Mouse (Mus musculus): ENCODE measurements around the gene Fmn2. TPM values are rescaled to one million over a fixed set of nuclear protein-coding genes. Genes with fewer than 3 reads are reported as not detected.

Fmn2 gene
- polyA plus RNA-seq, 1 experiment from 2014 or later = 8.3 TPM

DNA sequence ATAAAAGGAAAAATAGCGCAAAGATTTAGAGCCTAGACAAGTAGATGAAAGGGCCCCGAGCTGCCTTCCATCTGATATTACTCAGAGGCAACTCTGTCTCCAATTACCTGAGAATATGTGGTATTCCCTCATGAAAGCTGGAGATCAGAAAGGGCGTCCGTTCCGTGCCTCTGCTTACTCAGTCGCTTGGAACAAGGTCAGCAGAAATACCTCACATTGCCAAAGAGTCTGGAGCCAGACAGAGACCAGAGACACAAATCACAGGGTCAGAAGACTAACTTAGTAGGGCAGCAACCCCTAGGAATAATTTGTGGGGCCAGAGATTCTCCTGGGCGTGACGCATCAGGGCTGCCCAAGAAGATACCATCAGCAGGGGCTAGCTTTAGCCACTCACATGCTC is 237.3 kb downstream of the Fmn2 start:
- no peaks in the 10 kb centered on the region for H3K27me3 ChIP-seq (replicated peaks)
- H3K9ac ChIP-seq (replicated peaks) = no peak overlapping the region
- no peak for ATAC-seq (ENCODE audit: low FRiP score)
- no peak overlapping the region for H3K27ac ChIP-seq (replicated peaks)
- no peaks in the 10 kb centered on the region for H3K36me3 ChIP-seq
- WGBS = 92% methylated on average over 8 of the region's 8 CpGs
- no peak overlapping the region for H3K4me2 ChIP-seq
- no peak overlapping the region for H3K4me3 ChIP-seq (replicated peaks)
- H3K4me1 ChIP-seq = 0 out of 2 replicates have a peak, but pooled peaks cover 5% of the 10 kb centered on the region
- no peaks in the 10 kb centered on the region for H3K9me3 ChIP-seq (replicated peaks)

DNA sequence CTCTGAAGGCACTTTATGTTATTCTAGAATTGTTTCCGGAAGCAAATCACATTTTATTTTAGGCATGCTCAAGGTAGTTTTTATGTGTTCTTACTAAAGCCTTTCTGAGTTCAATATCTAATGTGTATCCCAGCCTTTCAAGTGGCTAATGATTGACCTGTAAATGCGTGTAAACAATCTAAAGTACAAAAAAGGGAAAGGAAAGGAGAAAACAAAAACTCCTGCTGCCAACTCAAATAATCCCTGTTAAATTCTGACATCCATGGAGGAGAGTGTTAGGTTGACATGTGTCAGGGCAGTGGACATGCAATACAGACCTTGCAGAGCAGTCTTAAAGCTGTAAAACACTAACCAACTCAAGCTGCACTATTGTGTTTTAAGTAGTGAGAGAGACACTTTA is 241.0 kb downstream of the Fmn2 start:
- H3K4me1 ChIP-seq = no peaks in the 10 kb centered on the region
- 82% methylated on average over 2 of the region's 2 CpGs for WGBS
- no peaks in the 10 kb centered on the region for H3K27me3 ChIP-seq (replicated peaks)
- H3K27ac ChIP-seq (replicated peaks) = no peak overlapping the region
- no peaks in the 10 kb centered on the region for H3K9me3 ChIP-seq (replicated peaks)
- ATAC-seq (ENCODE audit: low FRiP score) = no peak
- no peak overlapping the region for H3K9ac ChIP-seq (replicated peaks)
- no peak overlapping the region for H3K4me3 ChIP-seq (replicated peaks)
- H3K36me3 ChIP-seq = 0 out of 2 replicates have a peak, but pooled peaks cover 4% of the 10 kb centered on the region
- no peak overlapping the region for H3K4me2 ChIP-seq

DNA sequence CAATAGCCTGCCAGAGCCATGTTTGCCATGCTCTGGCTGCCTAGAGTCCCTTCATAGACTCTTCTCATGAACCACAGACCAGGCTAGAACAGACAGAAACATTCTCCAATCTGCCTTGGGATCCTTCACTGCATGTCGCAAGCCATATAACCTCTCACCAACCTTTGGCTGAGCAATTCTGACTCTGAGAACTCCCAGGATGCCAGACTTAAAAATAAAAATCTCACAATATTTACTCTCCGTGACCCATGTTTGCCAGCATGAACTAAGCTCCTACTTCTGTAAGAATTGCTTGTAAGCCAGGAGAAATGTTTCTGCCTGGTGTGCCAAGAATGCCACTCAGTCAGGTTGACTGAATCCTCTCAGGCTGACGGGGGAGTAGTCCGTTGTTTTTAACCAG is 246.9 kb downstream of the Fmn2 start:
- WGBS = 84% methylated on average over 4 of the region's 4 CpGs
- no peaks in the 10 kb centered on the region for H3K4me1 ChIP-seq
- H3K4me2 ChIP-seq = no peak overlapping the region
- 0 out of 2 replicates have a peak, but pooled peaks cover 4% of the 10 kb centered on the region for H3K36me3 ChIP-seq
- no peak for ATAC-seq (ENCODE audit: low FRiP score)
- no peaks in the 10 kb centered on the region for H3K27me3 ChIP-seq (replicated peaks)
- H3K9ac ChIP-seq (replicated peaks) = no peak overlapping the region
- H3K4me3 ChIP-seq (replicated peaks) = no peak overlapping the region
- H3K9me3 ChIP-seq (replicated peaks) = no peaks in the 10 kb centered on the region
- no peak overlapping the region for H3K27ac ChIP-seq (replicated peaks)

DNA sequence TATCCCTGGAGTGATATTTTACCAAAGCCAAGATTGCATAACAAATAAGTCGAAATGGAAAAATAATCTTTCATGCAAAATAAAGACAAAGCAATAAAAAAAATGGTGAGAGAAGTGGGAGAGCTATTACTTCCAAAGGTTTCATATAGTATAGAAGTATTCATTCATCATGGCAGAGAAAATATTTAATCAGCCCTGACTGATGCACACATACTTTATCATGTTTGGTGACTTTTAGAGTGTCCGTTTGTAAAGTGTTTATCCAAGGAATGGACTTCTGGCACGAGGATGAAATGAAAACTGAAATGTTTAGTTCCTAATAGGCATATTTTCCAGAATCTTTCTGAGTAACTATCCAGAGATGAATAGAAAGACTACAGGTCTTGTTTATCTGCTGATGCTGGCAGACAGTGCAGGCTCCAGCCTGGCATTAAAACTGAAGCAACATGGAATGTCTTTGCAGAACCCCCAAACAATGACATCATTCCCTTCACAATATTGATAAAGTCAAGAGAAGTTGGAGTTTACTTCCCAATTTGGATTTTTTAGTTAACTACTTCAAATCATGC is 249.4 kb downstream of the Fmn2 start:
- no peak overlapping the region for H3K27ac ChIP-seq (replicated peaks)
- H3K27me3 ChIP-seq (replicated peaks) = no peaks in the 10 kb centered on the region
- H3K9ac ChIP-seq (replicated peaks) = no peak overlapping the region
- H3K4me2 ChIP-seq = no peak overlapping the region
- ATAC-seq (ENCODE audit: low FRiP score) = no peak
- H3K9me3 ChIP-seq (replicated peaks) = no peaks in the 10 kb centered on the region
- H3K36me3 ChIP-seq = 0 out of 2 replicates have a peak, but pooled peaks cover 4% of the 10 kb centered on the region
- H3K4me3 ChIP-seq (replicated peaks) = no peak overlapping the region
- 84% methylated on average over 3 of the region's 3 CpGs for WGBS
- H3K4me1 ChIP-seq = no peaks in the 10 kb centered on the region

DNA sequence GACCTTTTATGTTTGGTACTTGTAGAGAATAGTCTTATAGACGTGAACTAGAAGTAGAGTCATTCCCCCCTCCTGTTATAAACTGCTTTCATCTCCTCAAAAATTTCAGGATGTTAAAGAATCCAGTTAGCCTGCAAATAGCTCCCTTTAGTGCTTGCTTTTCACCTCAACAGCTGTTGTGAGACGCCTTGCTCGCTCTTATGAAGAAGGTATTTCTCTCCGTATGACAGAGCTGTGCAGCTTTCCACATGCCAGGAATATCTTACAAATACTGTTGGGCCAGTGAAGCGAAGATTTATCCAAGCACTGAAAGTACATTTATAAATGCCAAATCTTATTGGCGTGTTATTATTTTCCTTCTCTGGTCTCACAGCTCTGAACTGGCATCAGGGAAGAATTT is 257.7 kb downstream of the Fmn2 start:
- no peak for ATAC-seq (ENCODE audit: low FRiP score)
- no peak overlapping the region for H3K27ac ChIP-seq (replicated peaks)
- no peaks in the 10 kb centered on the region for H3K9me3 ChIP-seq (replicated peaks)
- H3K4me2 ChIP-seq = no peak overlapping the region
- no peaks in the 10 kb centered on the region for H3K27me3 ChIP-seq (replicated peaks)
- H3K4me1 ChIP-seq = no peaks in the 10 kb centered on the region
- 65% methylated on average over 6 of the region's 6 CpGs for WGBS
- no peak overlapping the region for H3K4me3 ChIP-seq (replicated peaks)
- no peak overlapping the region for H3K9ac ChIP-seq (replicated peaks)
- no peaks in the 10 kb centered on the region for H3K36me3 ChIP-seq

- Histone ChIP-seq H3K4me1 (no peaks in the 10 kb centered on the region), H3K27ac (replicated peaks) (no peak overlapping the region), H3K9ac (replicated peaks) (no peak overlapping the region), H3K4me2 (no peak overlapping the region), H3K27me3 (replicated peaks) (no peaks in the 10 kb centered on the region), H3K9me3 (replicated peaks) (no peaks in the 10 kb centered on the region), H3K4me3 (replicated peaks) (no peak overlapping the region), H3K36me3 (no peaks in the 10 kb centered on the region)
- 80% methylated on average over 2 of the region's 2 CpGs for WGBS
- ATAC-seq (ENCODE audit: low FRiP score) = no peak
Measured at GRCm38 (mm10) chr1:174765757-174766156, 264.1 kb downstream of the Fmn2 start.

GRCm38 (mm10) chr1:174766852-174767251 is 265.2 kb downstream of the Fmn2 start:
- WGBS = 86% methylated on average over 3 of the region's 3 CpGs

DNA sequence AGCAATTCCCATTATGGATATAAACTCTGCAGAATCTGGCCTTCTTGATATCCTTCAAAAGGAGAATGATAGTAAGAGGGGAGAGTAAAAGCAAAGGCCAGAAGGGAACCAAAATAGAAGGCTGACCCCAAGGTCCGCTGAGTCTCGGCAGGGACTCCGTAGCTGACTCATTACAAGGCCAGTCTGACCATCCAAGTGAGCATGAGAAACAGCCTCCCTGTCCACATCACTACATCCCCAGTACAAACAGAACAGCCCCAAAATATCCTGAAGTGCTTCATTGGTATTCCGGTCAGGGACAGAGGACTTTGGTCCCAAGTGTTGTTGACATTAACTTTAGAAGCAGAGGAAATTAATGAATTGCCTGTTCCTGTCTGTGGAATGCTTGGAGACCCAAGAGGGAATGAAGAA is 270.3 kb downstream of the Fmn2 start:
- Histone ChIP-seq H3K27ac (replicated peaks) (no peak overlapping the region), H3K4me3 (replicated peaks) (no peak overlapping the region), H3K9me3 (replicated peaks) (no peaks in the 10 kb centered on the region), H3K4me1 (no peaks in the 10 kb centered on the region), H3K36me3 (no peaks in the 10 kb centered on the region), H3K9ac (replicated peaks) (no peak overlapping the region), H3K27me3 (replicated peaks) (no peaks in the 10 kb centered on the region), H3K4me2 (no peak overlapping the region)
- ATAC-seq (ENCODE audit: low FRiP score) = no peak
- WGBS = 79% methylated on average over 4 of the region's 4 CpGs

More at GRCm38 (mm10) chr1:174766852-174767251, 265.2 kb downstream of the Fmn2 start:
- no peak for ATAC-seq (ENCODE audit: low FRiP score)
- H3K9ac ChIP-seq (replicated peaks) = no peak overlapping the region
- no peak overlapping the region for H3K27ac ChIP-seq (replicated peaks)
- H3K4me3 ChIP-seq (replicated peaks) = no peak overlapping the region
- no peaks in the 10 kb centered on the region for H3K36me3 ChIP-seq
- no peak overlapping the region for H3K4me2 ChIP-seq
- H3K9me3 ChIP-seq (replicated peaks) = no peaks in the 10 kb centered on the region
- no peaks in the 10 kb centered on the region for H3K4me1 ChIP-seq
- no peaks in the 10 kb centered on the region for H3K27me3 ChIP-seq (replicated peaks)

DNA sequence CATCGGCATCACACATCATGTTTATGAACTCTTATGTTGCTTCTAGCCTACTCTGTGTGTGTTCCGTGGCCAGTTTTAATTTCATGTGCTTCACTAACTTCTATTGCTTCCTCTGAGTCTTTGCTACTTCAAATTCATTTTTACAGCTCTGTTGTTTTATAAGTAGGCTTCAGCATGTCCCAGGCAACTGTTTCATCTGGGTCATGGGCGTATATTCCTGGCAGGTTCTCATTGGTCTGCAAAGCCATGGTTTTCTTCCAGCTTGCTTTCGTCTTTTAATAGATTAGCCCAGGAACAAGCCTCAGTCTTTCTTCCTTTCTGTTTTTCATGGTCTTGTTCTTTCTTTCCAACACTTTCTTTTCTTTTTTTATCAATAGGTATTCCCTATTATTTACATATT is 279.4 kb downstream of the Fmn2 start:
- 96% methylated on average over 4 of the region's 4 CpGs for WGBS
- ATAC-seq (ENCODE audit: low FRiP score) = no peak
- no peak overlapping the region for H3K27ac ChIP-seq (replicated peaks)
- H3K4me2 ChIP-seq = no peak overlapping the region
- no peaks in the 10 kb centered on the region for H3K9me3 ChIP-seq (replicated peaks)
- H3K9ac ChIP-seq (replicated peaks) = no peak overlapping the region
- H3K27me3 ChIP-seq (replicated peaks) = no peaks in the 10 kb centered on the region
- H3K36me3 ChIP-seq = no peaks in the 10 kb centered on the region
- no peak overlapping the region for H3K4me3 ChIP-seq (replicated peaks)
- H3K4me1 ChIP-seq = no peaks in the 10 kb centered on the region

- Histone ChIP-seq H3K27me3 (replicated peaks) (no peaks in the 10 kb centered on the region), H3K9me3 (replicated peaks) (no peaks in the 10 kb centered on the region), H3K27ac (replicated peaks) (no peak overlapping the region), H3K4me3 (replicated peaks) (no peak overlapping the region), H3K4me1 (no peaks in the 10 kb centered on the region), H3K36me3 (no peaks in the 10 kb centered on the region; the same call in 1 of the 2 replicates), H3K4me2 (no peak overlapping the region), H3K9ac (replicated peaks) (no peak overlapping the region)
- WGBS = 87% methylated on average over 2 of the region's 2 CpGs
- ATAC-seq (ENCODE audit: low FRiP score) = no peak
Measured at GRCm38 (mm10) chr1:174788617-174789016, 287.0 kb downstream of the Fmn2 start.

GRCm38 (mm10) chr1:174811846-174812245 is 310.2 kb downstream of the Fmn2 start:
- Histone ChIP-seq H3K4me3 (replicated peaks) (no peak overlapping the region), H3K9ac (replicated peaks) (no peak overlapping the region), H3K27ac (replicated peaks) (no peak overlapping the region), H3K4me2 (no peak overlapping the region), H3K27me3 (replicated peaks) (no peaks in the 10 kb centered on the region), H3K4me1 (no peaks in the 10 kb centered on the region), H3K9me3 (replicated peaks) (no peaks in the 10 kb centered on the region), H3K36me3 (peaks cover 3% of the 10 kb centered on the region; the same call in 1 of the 2 replicates)
- no peak for ATAC-seq (ENCODE audit: low FRiP score)
- 95% methylated on average over 4 of the region's 4 CpGs for WGBS

DNA sequence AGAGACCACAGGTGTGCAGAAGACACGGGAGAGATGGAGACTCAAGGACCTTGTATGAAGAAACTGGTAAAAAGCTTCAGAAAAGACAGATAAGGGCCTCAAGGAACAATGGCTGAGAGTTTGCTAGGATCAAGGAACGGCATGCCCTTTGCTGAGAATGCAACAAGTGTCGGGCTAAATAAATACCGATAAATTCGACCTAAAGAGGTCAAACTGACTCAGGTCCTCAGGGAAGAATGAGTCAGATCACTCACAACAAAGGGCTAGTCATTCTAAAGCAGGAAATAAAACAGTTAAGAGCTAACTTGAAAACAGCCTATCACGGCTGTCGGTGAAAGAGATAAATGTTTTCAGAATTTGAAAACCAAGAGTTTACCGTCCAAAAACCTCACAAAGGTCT is 324.9 kb downstream of the Fmn2 start:
- no peak for ATAC-seq (ENCODE audit: low FRiP score)
- H3K4me1 ChIP-seq = no peaks in the 10 kb centered on the region
- no peak overlapping the region for H3K27ac ChIP-seq (replicated peaks)
- no peak overlapping the region for H3K4me3 ChIP-seq (replicated peaks)
- no peak overlapping the region for H3K4me2 ChIP-seq
- peaks cover 1% of the 10 kb centered on the region; the same call in 1 of the 2 replicates for H3K36me3 ChIP-seq
- no peak overlapping the region for H3K9ac ChIP-seq (replicated peaks)
- H3K27me3 ChIP-seq (replicated peaks) = no peaks in the 10 kb centered on the region
- WGBS = 48% methylated on average over 8 of the region's 8 CpGs
- no peaks in the 10 kb centered on the region for H3K9me3 ChIP-seq (replicated peaks)
